Mouse (Mus musculus): ENCODE results near the gene Dnttip2.

The Dnttip2 gene

GRCm38 (mm10) chr3:122290696-122291095 is 16.5 kb downstream of the Dnttip2 start:
- no peak for DNase-seq

DNA sequence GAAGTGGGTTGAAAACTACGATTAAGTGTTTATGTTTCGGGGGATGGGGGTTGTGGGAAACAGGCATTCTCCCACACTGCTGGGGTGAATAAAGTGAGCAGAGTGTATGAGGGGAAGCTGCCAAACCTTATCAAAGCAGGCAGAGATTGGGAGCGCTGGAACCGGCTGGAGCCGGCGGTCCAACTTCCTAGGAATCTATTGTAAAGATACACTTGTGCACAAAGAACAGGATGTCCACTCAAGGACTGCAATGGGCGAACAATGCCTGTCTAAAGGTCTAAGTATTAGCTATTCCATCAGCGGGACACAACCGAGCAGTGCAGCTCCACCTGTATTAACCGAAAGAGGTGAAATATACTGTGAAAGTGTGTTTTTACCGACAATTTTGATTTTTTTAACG is 17.6 kb downstream of the Dnttip2 start:
- no peak for DNase-seq

DNA sequence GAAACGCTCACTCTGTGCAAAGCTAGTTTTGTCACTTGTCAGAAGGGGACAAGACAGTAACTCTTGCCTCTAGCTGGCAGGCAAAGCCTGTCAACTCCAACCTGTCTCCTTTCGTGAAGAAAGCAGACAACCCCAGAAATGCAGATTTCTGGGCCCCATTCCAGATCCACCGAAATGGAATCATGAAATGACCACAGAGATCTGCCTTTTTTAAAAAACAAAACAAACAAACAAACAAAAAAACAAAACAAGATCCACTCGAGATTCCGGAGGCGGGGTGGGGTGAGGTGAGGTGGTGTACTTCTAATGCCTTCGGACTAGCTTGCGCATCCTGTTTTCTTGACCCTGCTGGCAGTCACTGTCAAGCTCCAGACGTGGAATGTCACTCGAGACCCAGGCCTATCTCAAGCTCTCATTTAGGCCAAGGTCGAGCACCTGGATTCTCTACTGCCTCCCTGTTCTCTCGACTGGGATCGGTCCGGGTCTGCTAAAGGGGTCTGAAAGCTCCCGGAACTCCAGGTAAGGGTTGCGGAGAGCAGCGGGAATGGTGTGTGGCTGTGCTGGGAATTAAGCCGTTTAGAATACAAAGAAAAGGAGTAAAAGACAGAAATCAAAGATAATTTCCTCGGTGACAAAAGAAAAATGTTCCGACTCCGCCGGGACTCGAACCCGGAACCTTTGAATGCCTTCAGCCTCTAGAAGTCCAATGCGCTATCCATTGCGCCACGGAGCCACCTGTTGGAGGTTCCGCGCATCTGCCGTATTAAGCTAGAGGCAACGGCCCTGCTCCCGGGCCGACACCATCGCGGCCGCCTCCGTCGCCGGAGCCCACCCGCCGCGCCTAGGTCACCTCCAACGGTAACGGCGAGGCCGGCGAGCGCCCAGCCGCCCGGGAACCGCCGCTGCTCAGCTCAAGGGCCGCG is 18.4 kb downstream of the Dnttip2 start:
- DNase-seq = peak; percentile 95

DNA sequence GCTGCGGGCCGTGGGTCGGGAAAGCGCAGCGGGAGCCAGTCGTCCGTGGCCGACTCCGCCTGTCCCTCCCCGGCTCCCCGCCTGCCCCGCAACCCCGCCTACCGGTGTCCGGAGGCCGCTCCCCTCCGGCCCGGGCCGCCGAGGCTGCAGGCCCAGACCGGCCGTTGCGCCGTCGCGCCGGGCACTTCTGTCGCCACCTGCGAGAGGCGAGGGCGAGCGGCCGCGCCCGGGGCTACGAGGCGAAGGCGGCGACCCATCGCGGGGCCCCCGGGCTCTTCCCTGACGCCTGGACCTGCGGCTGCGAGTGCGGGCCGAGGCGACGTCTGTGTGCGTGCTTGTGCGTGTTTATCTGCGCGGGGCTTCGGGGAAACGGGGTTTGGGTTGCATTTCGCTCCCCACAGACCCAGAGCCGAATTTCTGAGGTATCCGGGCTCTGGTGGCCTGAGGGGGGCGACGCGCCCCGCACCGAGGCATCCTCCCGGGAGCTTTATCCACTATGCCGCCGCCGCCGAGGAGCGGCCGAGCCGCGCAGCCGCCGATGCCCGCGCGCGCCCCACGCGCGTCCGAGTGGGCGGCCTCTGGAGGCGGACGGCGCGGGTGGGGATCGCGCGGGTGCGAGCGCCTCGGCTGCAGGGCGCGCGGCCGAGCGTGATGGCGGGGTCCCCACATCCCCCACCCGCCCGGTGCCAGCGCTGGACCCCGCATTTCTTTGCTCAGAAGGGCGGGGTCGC is 19.2 kb downstream of the Dnttip2 start:
- peak; percentile 61 for DNase-seq

DNA sequence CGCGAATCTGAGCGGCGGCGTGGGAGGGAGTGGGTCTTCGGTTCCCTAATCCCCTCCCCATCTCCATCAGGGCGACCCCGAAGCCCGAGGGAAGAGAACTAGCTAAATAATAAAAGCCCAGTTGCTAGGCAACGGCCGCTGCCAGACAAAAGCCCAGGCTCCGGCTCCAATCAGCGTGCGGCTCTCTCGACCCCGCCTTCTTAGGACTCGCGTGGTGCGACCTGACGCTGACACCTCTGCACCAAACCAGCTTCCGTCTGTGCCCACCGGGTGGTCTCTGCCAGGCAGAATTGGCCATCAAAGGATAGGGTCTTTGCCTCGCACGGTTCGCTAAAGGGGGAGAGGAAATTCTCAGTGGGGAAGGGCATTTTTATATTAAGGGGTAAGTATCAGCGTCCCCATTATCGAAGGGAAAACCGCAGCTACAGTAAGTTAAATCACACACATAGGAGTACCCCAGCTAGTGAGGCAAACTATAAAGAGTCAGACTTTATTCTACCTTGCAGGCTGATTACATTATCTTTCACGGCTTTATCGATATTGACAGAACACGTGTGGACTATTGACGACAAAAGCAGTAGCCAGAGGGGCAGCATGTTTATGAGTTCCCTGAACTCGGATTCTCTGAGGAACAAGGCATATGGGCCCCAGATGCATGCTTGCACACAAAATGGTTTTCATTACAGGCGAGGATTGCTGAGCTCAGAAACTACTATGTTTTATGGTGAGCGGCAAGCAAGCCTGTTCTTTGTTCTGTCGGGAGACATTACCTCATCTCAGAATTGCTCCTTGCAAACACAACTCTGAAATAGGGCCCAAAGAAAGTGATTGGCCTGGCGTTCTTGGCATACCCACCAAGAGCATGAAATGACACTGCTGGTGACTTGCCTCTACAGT is 20.0 kb downstream of the Dnttip2 start, which contains the start of gene Bcar3:
Gene Bcar3, plus strand, starts transcription at position 183 of the 897 bp plus-strand sequence.
- peak; percentile 88 for DNase-seq

DNA sequence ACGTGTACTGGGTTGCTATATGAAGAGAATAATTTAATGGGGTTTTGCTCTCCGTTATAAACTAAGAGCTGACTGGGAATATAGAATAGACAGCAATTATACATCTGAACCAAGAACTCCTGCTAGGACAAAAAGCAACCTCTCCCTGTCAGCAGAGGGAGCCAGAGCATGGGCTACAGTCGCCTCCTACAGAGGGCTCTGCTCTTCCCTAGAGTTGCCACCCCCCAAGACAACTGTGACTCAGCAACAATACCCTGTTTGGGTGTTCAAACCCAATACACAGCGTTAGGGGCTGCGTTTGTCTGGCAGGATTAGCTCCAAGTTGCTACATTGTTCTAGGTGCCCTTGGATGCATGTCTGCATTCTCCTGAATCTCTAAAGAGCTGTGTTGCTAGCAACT is 21.3 kb downstream of the Dnttip2 start:
- DNase-seq = peak; percentile 73

DNA sequence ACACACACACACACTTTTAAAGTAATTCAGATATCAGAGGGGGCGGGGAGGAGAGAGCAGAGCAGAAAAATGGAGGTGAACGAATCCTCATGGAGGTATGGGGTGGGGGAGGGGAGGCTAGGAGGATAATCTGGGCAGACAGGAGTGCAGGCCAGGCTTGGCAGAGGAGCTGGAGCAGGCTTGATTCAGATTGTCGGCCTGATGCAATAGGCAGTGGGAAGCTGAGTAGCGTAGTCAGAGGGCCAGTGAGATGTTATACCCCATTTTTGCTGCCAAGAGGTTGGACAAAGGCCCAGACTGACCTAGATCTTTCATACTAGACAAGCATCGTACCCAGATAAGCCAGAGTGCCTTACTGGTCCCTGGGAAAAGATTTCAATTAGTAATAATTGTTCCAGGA is 22.8 kb downstream of the Dnttip2 start:
- no peak for DNase-seq

- DNase-seq = peak; percentile 63
These were observed 27.1 kb downstream of the Dnttip2 start for GRCm38 (mm10) chr3:122300983-122301919.

DNA sequence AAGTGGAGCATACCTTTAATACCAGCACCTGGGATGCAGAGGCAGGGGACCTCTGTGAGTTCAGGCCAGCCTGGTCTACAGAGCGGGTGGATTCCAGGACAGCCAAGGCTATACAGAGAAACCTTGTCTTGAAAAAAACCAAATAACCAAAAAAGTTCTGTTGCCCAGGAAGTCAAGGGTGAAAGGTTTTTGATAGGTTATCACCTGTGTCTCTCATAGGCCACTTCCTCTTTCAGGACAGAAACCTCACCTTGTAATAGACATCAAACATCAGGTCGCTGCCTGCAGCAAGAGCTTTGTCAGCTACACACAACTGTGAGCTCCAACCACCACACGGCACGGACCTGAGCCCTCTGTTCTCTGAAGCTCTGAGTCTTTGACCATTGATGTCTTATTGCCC is 30.4 kb downstream of the Dnttip2 start:
- no peak for DNase-seq

- no peak for DNase-seq
These were observed 33.9 kb downstream of the Dnttip2 start for GRCm38 (mm10) chr3:122307894-122308671.

- DNase-seq = peak; percentile 33
These were observed 34.8 kb downstream of the Dnttip2 start for GRCm38 (mm10) chr3:122308981-122309380.

GRCm38 (mm10) chr3:122312078-122312477 is 37.9 kb downstream of the Dnttip2 start:
- peak; percentile 74 for DNase-seq

GRCm38 (mm10) chr3:122312936-122313629 is 38.9 kb downstream of the Dnttip2 start:
- DNase-seq = no peak

DNA sequence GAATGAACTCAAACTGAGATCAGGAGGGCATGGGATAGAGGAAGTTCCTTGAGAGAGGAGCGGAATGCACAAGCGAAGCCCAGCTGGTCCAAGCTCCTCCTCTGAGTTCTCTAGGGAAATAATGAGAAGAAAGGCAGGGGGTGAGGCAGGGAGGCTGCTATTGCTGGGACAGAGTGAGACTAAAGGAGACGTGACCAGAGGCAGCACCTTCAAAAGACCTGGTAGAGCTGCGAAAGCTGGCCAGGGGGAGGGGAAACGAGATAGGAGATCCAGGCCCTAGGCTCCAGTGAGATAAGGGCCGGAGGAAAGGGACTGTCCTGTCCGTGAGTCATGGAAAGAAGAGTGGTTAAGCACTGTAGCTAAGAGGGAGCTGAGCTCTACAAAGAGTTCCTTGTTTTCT is 39.7 kb downstream of the Dnttip2 start:
- no peak for DNase-seq

DNA sequence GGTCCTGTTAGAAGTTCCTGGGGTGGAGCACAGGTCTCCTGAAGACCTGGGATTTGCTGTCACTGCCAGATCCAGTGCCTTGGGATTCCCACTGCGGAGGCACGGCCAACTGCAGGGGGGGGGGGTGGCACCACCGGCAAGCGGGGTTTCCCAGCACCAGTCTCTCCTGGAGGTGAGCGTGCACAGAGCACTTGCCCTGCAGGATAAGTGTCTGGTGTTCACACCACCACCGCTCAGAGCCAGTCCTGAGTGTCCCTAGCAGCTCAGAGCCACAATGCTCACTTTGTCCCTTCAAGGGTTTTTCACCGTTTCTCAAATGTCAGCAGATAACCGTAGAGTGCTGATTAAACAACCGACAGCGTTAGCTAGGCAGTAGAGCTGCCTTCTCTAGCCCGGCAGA is 42.4 kb downstream of the Dnttip2 start:
- DNase-seq = no peak

- DNase-seq = no peak
These were observed 43.2 kb downstream of the Dnttip2 start for GRCm38 (mm10) chr3:122317339-122317738.

DNA sequence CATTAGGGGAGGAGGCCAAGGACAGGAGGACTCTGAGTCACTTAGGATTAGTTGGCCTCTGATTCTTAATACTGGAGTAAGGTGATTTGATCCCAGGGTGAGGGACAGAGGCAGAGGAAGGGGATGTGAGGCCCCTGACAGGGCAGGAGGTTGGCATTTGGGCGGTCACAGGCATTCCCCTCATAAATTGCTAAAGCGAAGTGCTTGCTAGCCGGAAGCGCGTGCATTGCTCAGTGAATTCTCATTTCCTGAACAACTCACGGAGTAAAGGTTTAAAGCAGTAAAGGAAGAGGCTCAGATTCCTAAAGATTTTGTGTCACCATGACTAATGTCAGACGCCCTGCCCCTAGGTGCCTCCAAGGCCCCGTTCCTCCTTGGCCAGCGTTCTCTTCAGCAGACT is 48.0 kb downstream of the Dnttip2 start:
- DNase-seq = no peak

DNA sequence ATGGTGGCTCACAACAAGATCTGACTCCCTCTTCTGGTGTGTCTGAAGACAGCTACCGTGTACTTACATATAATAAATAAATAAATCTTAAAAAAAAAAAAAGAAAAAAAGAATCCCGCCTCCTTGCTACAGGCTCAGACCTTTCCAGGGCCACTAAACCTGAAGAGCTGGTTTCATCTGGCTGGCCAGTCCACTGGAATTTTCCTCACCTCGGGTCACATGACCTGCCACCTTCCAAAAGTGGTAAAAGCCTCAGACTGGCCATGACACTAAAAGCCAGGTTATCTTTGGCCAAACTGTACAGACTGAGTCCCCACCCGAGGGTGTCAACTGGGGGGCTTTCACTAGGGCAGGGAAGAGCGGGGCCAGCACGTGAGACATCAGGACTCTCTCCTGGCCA is 49.7 kb downstream of the Dnttip2 start:
- no peak for DNase-seq

GRCm38 (mm10) chr3:122324528-122324927 is 50.3 kb downstream of the Dnttip2 start:
- DNase-seq = no peak

- DNase-seq = no peak
These were observed 56.3 kb downstream of the Dnttip2 start for GRCm38 (mm10) chr3:122330484-122330883.

All from thymus, postnatal 14 days (tissue).